Mouse (Mus musculus): Measurements from ENCODE around the gene Arl13a.
"Not testable (repeated sequence)": the region's sequence is repeated elsewhere in the genome, so short reads cannot be mapped to it uniquely, and the experiment has no call there.

Gene Arl13a

DNA sequence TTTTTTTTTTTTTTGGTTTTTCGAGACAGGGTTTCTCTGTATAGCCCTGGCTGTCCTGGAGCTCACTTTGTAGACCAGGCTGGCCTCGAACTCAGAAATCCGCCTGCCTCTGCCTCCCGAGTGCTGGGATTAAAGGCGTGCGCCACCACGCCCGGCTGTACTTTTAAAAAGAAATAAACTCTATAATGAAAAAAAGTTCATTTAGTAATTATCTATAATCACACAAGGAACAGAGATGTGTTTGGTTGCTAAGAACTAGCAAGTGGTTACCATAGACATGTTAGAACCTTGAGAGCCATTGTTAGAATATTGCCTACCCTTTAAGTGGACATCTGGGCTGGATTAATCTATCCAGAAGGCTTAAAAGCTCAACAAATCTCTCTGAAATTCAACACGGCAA, at the start of gene Arl13a:
Arl13a (plus strand) TSS at position 301 of the 400 bp plus-strand sequence.
- in situ Hi-C loops (cut with MboI; ENCODE audit: low sequenced_read_pairs): not testable (repeated sequence)

DNA sequence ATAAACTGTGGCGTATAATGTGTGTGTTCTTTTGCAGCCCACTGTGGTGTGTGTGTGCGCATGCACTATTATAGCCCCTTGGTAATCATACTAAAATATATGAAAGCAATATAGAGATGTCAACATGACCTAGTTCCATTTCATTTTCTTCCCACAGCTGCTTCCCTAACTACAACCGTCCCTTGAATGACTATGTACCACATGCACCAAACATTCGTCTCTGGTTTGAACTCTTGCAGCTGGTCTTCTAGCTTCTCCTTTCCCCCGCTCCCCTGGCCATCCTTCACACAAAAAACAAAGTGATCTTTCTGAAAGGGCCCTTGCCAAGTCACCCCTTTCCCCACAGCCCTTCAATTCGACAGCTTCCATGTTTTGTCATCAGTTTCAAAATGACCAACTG, 47.3 kb upstream of the Arl13a start:
- in situ Hi-C loops (cut with MboI; ENCODE audit: low sequenced_read_pairs): no loop called here

DNA sequence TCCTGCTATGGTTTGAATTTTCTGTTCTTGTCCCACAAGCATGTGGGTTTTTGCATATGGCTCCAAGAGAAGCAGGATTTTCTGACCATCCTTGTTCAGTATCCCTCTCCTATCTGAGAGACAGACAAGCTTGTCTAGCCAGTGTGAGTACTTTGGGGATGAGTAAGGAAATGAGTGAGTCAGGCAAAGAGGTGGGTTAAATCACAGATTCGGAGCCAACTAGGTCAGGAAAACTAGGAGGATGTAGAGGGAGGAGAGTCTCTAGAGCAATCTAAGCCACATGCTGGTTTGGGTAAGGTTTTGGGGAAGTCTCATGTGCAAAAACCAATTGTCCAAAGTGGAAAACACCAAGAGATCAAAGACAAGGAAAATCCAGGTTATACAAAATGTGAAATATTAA, 45.8 kb upstream of the Arl13a start:
- in situ Hi-C loops (cut with MboI; ENCODE audit: low sequenced_read_pairs): no loop called here

DNA sequence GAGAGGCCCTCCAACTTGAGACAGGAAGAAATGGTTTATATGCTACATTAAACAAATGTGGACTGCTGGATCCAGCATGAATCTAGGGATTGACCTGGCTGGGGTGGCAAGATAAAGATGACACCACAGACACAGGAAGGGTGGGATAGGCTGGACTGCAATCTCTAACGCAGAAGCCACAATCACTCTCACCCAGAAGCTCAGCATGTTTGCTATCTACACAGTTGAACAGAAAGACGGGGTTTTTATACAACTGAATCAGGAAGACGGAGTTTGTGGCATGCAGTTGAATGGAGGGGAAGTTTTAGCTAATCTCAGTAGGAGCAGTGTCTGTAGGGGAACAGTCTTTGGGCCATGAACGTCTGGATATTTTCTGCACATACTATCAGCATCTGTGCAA, 45.3 kb upstream of the Arl13a start:
- in situ Hi-C loops (cut with MboI; ENCODE audit: low sequenced_read_pairs): no loop called here

DNA sequence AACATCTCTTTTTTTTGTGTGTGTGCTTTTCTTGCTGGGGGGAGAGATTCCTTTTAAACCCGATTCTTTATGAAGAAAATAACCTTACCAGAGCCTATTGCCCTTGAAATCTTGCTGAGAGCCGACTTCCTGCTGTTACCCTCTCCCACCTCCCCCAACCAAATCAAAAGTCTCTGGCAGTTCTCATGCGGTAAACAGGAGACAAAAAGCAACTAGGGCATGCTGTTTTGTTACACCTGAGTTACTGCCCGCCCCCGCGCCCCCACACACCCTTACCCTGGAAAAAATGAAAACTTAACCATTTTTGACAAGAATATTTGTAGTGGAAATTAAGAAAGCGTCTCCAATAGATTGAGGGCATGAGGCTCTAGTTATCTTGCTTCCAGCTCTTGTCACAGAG, 29.1 kb upstream of the Arl13a start:
- in situ Hi-C loops (cut with MboI; ENCODE audit: low sequenced_read_pairs): no loop called here

DNA sequence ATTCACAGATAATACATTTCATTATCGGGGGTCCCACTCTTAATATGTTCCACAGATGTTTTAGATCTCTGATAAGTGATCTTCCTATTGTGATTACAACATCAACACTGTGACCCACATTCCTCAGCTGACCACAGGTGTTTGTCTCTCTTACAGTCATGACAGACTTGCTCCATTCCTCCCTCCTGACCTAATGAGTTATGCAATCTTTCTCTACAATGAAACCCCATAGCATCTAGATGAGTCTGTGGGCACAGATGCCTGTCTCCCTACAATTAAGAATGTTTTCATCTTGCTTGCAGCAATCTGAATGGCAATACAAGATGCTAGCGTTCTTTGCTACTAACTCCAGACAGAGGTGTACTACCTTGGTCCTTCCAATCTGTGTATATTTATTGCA, 26.9 kb upstream of the Arl13a start:
- in situ Hi-C loops (cut with MboI; ENCODE audit: low sequenced_read_pairs): no loop called here

DNA sequence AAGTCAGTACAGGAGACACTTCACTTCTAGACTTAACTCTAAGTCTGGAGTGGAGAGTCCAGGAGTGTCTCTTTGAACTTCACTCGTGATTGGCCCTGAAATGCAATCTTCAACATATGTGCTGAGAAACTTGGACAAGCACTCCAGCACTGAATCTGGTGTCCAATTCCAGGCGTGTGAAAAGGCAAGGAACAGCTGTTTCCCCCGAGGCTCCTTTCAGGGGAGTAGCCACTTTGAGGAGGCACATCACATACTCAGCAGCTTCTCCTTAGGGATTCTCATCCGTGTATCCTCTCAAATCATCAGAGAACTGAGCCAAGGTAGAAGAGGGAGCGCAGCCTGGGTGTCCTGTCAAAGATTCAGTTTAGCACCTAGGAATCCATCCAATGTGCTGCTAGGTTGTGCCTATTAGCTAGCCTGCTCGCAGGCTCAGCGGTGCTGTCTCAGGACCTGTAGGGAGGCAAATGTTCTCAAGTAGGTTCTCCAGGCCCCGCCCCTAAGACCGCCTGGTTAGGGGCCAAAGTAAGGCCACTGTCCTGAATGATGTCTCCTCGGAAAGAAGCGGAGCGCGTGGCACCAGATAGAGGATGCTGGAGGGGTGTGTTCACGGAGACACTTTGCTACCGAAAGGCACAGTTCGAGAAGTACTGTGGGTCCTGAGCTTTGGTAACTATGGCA, 25.1 kb upstream of the Arl13a start, which contains the start of gene Xkrx:
Xkrx (minus strand) TSS at position 34 of the 678 bp plus-strand sequence.
- in situ Hi-C loops (cut with MboI; ENCODE audit: low sequenced_read_pairs): no loop called here

DNA sequence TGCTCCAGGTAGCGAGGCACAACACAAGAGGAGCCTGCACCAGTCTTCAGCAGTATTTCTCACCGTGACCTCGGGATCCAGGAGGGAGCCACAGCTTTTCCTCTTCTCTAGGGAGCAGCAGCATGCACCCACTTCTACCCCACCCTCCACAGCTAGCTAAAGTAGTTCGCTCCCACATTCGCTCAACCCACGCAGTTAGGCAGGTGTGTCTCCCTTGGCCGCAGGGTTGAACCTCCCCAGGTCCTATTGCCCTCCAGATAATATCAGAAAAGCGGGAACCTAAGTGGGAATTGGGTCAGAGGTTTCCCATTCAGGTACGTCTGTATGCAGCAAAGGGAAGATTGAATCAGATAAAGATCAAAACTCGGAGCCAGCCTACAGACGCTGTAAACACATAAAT, 24.5 kb upstream of the Arl13a start:
- in situ Hi-C loops (cut with MboI; ENCODE audit: low sequenced_read_pairs): no loop called here

DNA sequence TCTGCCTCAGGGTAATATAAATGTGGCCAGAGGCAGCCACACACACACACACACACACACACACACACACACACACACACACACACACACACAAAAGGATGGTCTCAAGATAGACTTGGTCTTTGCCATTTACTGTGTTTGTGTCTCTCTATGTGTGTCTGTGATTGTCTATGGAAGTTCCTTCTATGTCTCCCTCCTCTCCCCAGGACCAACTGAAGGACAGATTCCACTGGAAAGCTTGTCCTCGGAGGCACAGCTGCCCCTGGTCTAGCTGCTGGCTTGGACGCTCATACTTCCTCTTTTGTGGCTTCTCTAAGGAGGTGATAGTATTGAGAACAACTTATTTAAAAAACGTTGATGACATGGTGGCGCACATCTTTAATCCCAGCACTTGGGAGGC, 23.8 kb upstream of the Arl13a start:
- in situ Hi-C loops (cut with MboI; ENCODE audit: low sequenced_read_pairs): no loop called here

DNA sequence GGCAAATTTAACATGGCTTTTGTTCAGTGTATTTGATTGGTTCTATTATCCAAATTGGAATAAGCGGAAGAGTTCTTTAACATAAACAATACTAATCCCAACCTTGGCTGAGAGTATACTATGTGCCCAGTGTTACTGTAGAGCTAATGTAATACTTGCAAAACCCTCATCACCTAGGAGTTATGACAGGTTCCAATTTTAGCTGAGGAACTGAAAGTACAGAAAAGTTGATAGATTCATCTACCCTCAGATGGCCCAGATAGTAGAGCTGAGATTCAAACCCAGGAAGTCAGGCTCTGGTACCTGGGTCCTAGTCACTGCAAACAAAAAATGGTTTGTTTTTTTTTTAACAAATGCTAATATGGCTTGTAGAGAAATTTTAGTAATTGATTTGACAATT, 16.7 kb upstream of the Arl13a start:
- in situ Hi-C loops (cut with MboI; ENCODE audit: low sequenced_read_pairs): no loop called here

DNA sequence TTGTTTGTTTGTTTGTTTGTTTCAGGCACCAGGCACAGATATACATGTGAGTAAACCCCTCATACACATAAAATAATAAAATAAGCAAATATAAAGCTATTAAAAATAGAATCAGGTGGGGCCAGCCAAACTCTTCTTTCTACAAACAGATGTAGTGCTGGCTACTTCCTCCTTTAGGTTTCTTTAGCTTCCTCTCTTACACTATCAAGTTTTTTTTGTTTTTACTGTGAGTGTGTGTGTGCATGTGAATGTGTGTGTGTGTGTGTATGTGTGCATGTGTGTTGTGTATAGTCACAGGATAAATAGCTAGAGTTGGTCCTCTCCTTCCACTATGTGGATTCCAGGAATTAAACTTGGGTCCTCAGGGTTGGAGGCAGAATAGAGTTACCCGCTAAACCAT, 12.6 kb upstream of the Arl13a start:
- in situ Hi-C loops (cut with MboI; ENCODE audit: low sequenced_read_pairs): no loop called here

DNA sequence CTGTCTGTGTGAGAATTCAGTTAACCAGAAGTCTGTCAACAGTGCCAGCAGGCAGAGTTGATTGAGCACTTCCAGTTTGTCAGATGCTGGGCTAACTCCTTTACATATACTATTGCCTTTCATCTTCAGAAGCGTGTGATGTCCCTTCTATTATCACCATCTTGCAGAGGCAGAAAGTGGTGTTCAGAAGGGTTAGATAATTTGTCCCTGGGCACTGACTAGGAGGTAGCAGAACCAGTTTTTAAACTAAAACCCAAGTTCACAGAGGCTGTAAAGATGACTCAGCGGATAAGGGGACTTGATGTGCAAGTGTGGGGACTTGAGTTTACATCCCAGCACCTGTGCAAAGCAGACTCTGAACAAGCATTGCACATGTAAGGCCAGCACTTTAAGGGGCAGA, 21.2 kb downstream of the Arl13a start:
- in situ Hi-C loops (cut with MboI; ENCODE audit: low sequenced_read_pairs): no loop called here

DNA sequence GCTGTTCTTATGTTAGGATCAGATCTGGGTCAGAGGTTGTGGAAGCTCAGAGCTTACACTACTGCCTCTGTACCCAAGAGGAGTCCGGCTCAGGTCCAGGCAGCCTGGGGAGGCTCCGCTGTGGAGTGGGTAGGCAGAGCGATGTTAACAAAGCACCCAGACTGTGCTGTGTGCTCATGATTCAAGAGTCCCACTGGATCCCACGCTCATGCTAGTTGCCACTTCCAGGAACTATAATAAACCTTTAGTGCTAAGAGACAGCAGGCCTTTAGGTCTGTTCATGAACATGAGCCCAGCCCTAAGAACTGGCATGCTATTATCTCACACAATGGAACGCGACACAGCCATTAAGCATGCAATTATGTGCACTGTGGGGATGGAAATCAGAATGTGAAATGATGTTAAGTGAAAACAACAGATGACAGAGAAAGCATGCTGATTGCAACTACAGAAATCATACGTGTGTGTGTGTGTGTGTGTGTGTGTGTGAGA, 23.9 kb downstream of the Arl13a start:
- in situ Hi-C loops (cut with MboI; ENCODE audit: low sequenced_read_pairs): no loop called here

DNA sequence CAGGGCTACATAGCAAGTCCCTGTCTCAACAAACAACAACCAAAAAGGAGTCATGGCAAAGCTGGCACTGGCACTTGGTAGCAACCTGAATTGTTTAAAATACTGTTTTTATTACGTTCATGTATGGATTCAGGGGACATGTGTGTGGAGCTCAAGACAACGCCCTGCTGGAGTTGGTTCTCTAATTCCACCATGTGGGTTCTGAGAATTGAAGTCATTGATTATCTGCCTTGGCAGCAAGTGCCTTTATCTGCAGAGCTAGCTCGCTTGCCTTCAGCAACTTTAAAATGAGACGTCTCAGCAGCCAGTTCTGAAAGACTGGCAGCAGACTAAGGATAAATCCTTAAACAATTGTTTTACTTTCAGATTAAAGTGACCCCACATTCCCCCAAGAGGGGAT, 30.9 kb downstream of the Arl13a start:
- in situ Hi-C loops (cut with MboI; ENCODE audit: low sequenced_read_pairs): no loop called here

DNA sequence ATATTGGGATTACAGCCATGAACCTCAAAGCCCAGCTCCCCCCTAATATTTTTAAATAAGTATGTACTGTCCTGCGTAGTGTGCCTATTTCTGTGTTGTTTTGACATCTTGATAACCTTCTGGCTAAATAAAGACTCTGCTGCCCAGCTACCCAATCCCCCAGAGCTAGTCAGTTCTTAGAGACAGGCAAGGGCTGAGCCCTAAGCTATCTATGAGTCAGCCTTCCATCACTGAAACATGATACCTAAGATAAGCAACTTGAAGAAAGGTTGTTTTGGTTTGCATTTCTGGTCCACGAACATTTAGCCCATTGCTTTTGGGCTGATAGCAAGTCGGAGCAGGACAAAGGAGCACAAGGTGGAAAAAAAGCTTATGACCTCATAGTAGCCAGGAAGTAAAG, 33.3 kb downstream of the Arl13a start:
- in situ Hi-C loops (cut with MboI; ENCODE audit: low sequenced_read_pairs): no loop called here

DNA sequence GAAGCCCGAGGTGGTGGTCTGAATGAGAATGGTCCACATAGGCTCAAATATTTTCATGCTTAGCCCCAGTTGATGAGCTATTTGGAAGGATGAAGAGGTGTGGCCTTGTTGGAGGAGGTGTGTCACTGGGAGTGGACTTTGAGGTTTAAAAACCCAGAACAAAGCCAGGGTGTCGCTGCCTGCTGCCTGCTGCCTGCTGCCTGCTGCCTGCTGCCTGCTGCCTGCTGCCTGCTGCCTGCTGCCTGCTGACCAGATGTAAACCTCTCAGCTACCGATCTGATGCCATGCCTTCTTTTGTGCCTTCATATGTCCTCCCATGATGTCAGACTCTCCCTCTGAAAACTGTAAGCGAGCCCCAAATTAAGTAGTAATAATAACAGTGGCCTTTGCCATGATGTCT, 34.6 kb downstream of the Arl13a start, which contains the start of gene Nox1:
Nox1 (minus strand) TSS at position 101 of the 400 bp plus-strand sequence.
- in situ Hi-C loops (cut with MboI; ENCODE audit: low sequenced_read_pairs): no loop called here

DNA sequence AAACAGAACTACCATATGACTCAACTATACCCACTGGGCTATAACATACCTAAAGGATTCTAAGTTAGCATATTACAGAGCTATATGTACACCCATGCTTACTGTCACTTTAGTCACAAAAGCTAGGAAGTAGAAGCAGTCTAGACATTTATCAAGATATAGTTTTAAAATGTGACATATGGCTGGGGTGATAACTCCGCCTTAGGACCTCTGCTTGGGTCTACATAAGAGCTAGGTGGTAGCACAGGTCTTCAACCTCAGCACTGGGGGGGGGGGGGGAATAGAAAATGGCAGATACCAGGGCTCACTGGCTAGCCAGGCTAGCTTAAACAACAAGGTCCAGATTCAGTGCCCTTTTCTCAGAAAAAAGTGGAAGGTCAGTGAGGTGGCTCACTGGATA, 45.7 kb downstream of the Arl13a start:
- in situ Hi-C loops (cut with MboI; ENCODE audit: low sequenced_read_pairs): no loop called here

DNA sequence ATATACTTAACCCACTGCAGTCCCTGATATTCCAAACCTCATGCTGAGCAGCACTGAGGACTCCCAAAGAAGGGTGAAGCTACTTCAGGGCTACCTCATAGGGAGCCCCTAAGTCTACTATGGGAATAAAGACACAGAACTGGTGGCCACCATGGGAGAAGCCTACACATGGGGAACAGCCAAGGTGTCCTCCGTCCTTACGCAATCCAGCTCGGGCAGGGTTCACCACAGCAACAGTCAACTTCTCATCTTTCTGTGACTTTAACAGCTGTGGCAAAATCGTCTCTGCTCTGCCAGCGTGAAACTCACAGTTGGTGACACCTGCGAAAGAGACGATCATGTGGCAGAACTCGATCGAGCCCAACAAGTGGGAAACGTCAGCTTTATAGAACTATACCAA, 51.0 kb downstream of the Arl13a start:
- in situ Hi-C loops (cut with MboI; ENCODE audit: low sequenced_read_pairs): no loop called here

DNA sequence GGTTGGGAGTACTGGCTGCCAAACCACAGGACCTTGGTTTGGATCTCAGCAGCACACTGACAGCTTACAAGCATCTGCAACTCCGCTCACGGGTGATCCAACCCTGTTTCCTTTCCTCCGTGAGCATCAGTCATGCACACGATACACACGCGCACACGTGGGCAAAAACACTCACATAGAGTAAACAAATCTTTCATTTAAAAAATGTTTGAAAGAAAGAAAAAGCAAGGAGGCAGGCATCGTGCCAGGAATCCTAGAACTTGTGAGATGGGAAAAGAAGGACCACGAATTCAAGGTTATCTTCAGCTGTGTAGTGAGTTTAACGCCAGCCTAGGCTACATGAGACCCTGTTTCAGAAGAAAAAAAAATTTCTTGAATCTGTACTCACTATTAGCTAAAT, 58.6 kb downstream of the Arl13a start:
- in situ Hi-C loops (cut with MboI; ENCODE audit: low sequenced_read_pairs): no loop called here

DNA sequence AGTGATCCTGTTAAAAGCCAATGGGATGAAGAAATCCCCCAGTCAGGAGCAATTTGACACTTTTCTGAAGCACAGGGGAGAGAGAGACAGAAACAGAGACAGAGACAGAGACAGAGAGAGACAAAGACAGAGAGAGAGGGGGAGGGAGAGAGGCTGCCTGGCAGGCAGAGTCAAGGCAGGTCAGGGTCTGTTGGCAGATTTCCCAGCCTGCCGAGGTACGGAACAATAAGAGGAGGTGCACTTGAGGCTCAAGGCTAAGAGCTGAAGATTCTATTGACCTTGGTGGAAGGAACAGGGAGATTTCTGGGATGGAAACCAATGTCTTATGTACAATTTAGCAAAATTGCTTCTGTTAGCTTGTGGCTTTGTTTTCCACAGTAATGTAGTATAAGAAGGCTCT, 60.9 kb downstream of the Arl13a start:
- in situ Hi-C loops (cut with MboI; ENCODE audit: low sequenced_read_pairs): no loop called here
